Mouse (Mus musculus): ENCODE results near the gene Gm10272. TPM values are rescaled to one million over a fixed set of nuclear protein-coding genes. Genes with fewer than 3 reads are reported as not detected.

Gm10272 gene
- not detected in 2 replicates for polyA plus RNA-seq (2012; rRNA removed)

GRCm38 (mm10) chr10:77706326-77706725 is at the start of gene Gm10272:
Gm10272 (plus strand) TSS chr10:77706626.

GRCm38 (mm10) chr10:77685895-77686664 is 20.3 kb upstream of the Gm10272 start, which contains the start of gene Tspear:
Tspear (plus strand) TSS chr10:77686569.

DNA sequence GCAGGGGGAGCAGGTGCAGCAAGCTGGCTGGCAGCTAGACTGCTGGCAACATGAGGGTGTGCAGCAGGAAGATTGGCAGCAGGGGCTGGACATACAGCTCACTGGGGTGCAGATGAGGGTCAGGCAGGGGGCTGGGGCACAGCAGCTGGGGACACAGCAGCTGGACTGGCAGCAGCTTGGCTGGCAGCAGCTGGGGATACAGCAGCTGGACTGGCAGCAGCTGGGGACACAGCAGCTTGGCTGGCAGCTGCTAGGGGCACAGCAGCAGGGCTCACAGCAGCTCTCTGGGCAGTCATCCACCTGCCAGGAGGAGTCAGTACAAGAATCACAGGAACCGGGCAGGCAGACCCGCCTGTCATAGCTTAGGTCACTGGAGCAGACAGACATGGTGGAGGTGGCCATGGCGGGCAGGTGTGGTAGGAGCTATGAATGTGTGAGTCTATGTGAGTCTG is 16.0 kb upstream of the Gm10272 start, which contains the start of gene Gm19402:
Gm19402 (minus strand) TSS at position 402 of the 452 bp plus-strand sequence.

DNA sequence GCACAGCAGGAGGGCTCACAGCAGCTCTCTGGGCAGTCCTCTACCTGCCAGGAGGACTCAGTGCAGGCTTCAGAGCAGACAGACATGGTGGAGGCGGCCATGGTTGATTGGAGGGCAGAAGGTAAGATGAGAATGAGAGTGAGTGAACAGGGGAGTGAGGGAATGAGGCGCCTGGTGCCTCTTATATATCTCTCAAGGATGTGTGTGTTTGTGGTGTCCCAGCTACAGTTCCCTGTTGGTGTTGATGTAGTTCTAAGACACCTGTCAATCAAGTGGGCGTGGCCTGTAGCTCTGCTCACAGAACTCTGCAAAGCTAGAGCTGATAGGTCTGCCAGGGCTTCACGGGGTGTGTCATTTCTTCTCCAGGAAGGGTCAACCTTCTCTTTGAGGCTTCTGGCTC is 9.3 kb upstream of the Gm10272 start, which contains the start of gene Gm9508:
Gm9508 (minus strand) TSS at position 101 of the 400 bp plus-strand sequence.

GRCm38 (mm10) chr10:77711157-77711556 is 4.7 kb downstream of the Gm10272 start, which contains the start of gene Gm10024:
Gm10024 (plus strand) TSS chr10:77711457.

GRCm38 (mm10) chr10:77715507-77715906 is 9.1 kb downstream of the Gm10272 start, which contains the start of gene Gm10142:
Gm10142 (plus strand) TSS chr10:77715807.

GRCm38 (mm10) chr10:77720299-77720698 is 13.9 kb downstream of the Gm10272 start, which contains the start of gene Krtap12-1:
Krtap12-1 (plus strand) TSS chr10:77720599.

GRCm38 (mm10) chr10:77726186-77726585 is 19.8 kb downstream of the Gm10272 start, which contains the start of gene Gm10100:
Gm10100 (plus strand) TSS chr10:77726486.

DNA sequence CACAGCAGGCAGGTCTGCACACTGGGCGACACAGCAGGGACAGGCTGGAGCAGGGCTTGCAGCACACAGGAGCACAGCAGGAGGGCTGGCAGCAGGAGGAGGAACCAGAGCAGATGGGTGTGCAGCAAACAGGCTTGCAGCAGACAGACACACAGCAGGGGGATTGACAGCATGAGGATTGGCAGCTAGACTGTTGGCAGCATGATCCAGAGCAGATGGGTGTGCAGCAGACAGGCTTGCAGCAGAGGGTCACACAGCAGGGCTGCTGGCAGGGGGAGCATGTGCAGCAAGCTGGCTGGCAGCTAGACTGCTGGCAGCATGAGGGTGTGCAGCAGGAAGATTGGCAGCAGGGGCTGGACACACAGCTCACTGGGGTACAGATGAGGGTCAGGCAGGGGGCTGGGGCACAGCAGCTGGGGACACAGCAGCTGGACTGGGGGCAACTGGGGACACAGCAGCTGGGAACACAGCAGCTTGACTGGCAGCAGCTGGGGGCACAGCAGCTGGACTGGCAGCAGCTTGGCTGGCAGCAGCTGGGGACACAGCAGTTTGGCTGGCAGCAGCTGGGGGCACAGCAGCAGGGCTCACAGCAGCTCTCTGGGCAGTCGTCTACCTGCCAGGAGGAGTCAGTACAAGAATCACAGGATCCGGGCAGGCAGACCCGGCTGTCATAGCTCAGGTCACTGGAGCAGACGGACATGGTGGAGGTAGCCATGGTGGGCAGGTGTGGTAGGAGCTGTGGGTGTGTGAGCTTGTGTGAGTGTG is 35.7 kb downstream of the Gm10272 start, which contains the start of gene Gm18596:
Gm18596 (minus strand) TSS at position 715 of the 765 bp plus-strand sequence.

GRCm38 (mm10) chr10:77751254-77751653 is 44.8 kb downstream of the Gm10272 start, which contains the start of gene Gm9736:
Gm9736 (minus strand) TSS chr10:77751354.

Other genes starting within 250 kb of the Gm10272 start
- gene Fam207a, start 190.8 kb upstream of the Gm10272 start, polyA plus RNA-seq (2012; rRNA removed): 36.3 and 39.4 TPM in 2 replicates
- gene Itgb2, start 176.4 kb upstream of the Gm10272 start, polyA plus RNA-seq (2012; rRNA removed): 11.3 and 12.6 TPM in 2 replicates
- gene Pttg1ip, start 124.9 kb upstream of the Gm10272 start, polyA plus RNA-seq (2012; rRNA removed): 150 and 206 TPM in 2 replicates
- 416 and 428 TPM in 2 replicates for gene Sumo3, start 100.5 kb upstream of the Gm10272 start, polyA plus RNA-seq (2012; rRNA removed)
- gene Gm49325, start 100.4 kb upstream of the Gm10272 start, polyA plus RNA-seq (2012; rRNA removed): not detected in 2 replicates
- gene Ube2g2, start 84.4 kb upstream of the Gm10272 start, polyA plus RNA-seq (2012; rRNA removed): 43.5 and 49.7 TPM in 2 replicates
- 1.2 and 1.3 TPM in 2 replicates for gene Tspear, start 20.1 kb upstream of the Gm10272 start, polyA plus RNA-seq (2012; rRNA removed)
- gene Gm19402, start 15.9 kb upstream of the Gm10272 start, polyA plus RNA-seq (2012; rRNA removed): not detected in 2 replicates
- gene Gm9508, start 9.4 kb upstream of the Gm10272 start, polyA plus RNA-seq (2012; rRNA removed): not detected in 2 replicates
- gene Gm10024, start 4.8 kb downstream of the Gm10272 start, polyA plus RNA-seq (2012; rRNA removed): not detected in 2 replicates
- not detected in 2 replicates for gene Gm10142, start 9.2 kb downstream of the Gm10272 start, polyA plus RNA-seq (2012; rRNA removed)
- gene Krtap12-1, start 14.0 kb downstream of the Gm10272 start, polyA plus RNA-seq (2012; rRNA removed): not detected in 2 replicates
- gene Gm10100, start 19.9 kb downstream of the Gm10272 start, polyA plus RNA-seq (2012; rRNA removed): not detected in 2 replicates
- gene Gm18596, start 36.0 kb downstream of the Gm10272 start, polyA plus RNA-seq (2012; rRNA removed): not detected in 2 replicates
- gene Gm9736, start 44.7 kb downstream of the Gm10272 start, polyA plus RNA-seq (2012; rRNA removed): not detected in 2 replicates
- not detected in 2 replicates for gene Gm3233, start 53.1 kb downstream of the Gm10272 start, polyA plus RNA-seq (2012; rRNA removed)
- not detected in 2 replicates for gene Gm3238, start 64.7 kb downstream of the Gm10272 start, polyA plus RNA-seq (2012; rRNA removed)
- gene Gm7138, start 70.3 kb downstream of the Gm10272 start, polyA plus RNA-seq (2012; rRNA removed): not detected in 2 replicates
- gene Gm3250, start 75.9 kb downstream of the Gm10272 start, polyA plus RNA-seq (2012; rRNA removed): not detected in 2 replicates
- not detected in 2 replicates for gene Gm7137, start 81.6 kb downstream of the Gm10272 start, polyA plus RNA-seq (2012; rRNA removed)
- gene Gm9639, start 88.5 kb downstream of the Gm10272 start, polyA plus RNA-seq (2012; rRNA removed): not detected in 2 replicates
- not detected in 2 replicates for gene Gm19668, start 92.5 kb downstream of the Gm10272 start, polyA plus RNA-seq (2012; rRNA removed)
- gene Gm9507, start 105.2 kb downstream of the Gm10272 start, polyA plus RNA-seq (2012; rRNA removed): not detected in 2 replicates
- 0.33 TPM in 1 of 2 replicates, not detected in the other for gene Gm2696, start 108.1 kb downstream of the Gm10272 start, polyA plus RNA-seq (2012; rRNA removed)
- not detected in 2 replicates for gene Krtap10-4, start 120.5 kb downstream of the Gm10272 start, polyA plus RNA-seq (2012; rRNA removed)
- gene Krtap10-10, start 129.3 kb downstream of the Gm10272 start, polyA plus RNA-seq (2012; rRNA removed): not detected in 2 replicates
- gene Gm36176, start 140.2 kb downstream of the Gm10272 start, polyA plus RNA-seq (2012; rRNA removed): not detected in 2 replicates
- not detected in 2 replicates for gene Gm10318, start 146.2 kb downstream of the Gm10272 start, polyA plus RNA-seq (2012; rRNA removed)
- not detected in 2 replicates for gene Gm3285, start 155.3 kb downstream of the Gm10272 start, polyA plus RNA-seq (2012; rRNA removed)
- 3.4 and 3.8 TPM in 2 replicates for gene Lrrc3, start 195.9 kb downstream of the Gm10272 start, polyA plus RNA-seq (2012; rRNA removed)

All from ovary, adult 2 months (tissue).